Mouse (Mus musculus): ENCODE measurements around the gene Smim26. TPM values are rescaled to one million over a fixed set of nuclear protein-coding genes. Genes with fewer than 3 reads are reported as not detected.

Gene Smim26
- polyA plus RNA-seq, 1 experiment from 2014 or later: 68.3 TPM

GRCm38 (mm10) chr2:144638719-144639118 is 44.9 kb downstream of the Smim26 start:
- no peak overlapping the region for H3K9ac ChIP-seq
- no peak overlapping the region for H3K4me2 ChIP-seq
- no peak for ATAC-seq (ENCODE audit: low read depth)
- no peak overlapping the region for H3K27ac ChIP-seq (replicated peaks)
- 69% methylated on average over 4 of the region's 4 CpGs for WGBS
- H3K4me1 ChIP-seq (replicated peaks): peaks cover 18% of the 10 kb centered on the region
- H3K9me3 ChIP-seq: no peaks in the 10 kb centered on the region
- no peaks in the 10 kb centered on the region for H3K36me3 ChIP-seq
- H3K4me3 ChIP-seq: no peak overlapping the region
- H3K27me3 ChIP-seq: no peaks in the 10 kb centered on the region

- no peaks in the 10 kb centered on the region for H3K9me3 ChIP-seq
- no peak overlapping the region for H3K4me3 ChIP-seq
- ATAC-seq (ENCODE audit: low read depth): no peak
- no peaks in the 10 kb centered on the region for H3K36me3 ChIP-seq
- no peaks in the 10 kb centered on the region for H3K27me3 ChIP-seq
- H3K4me1 ChIP-seq (replicated peaks): peaks cover 6% of the 10 kb centered on the region; the same call in 1 of the 2 replicates
- 70% methylated on average over 7 of the region's 7 CpGs for WGBS
- no peak overlapping the region for H3K4me2 ChIP-seq
- H3K27ac ChIP-seq (replicated peaks): no peak overlapping the region
- H3K9ac ChIP-seq: no peak overlapping the region
Observed at GRCm38 (mm10) chr2:144640101-144640500, 46.2 kb downstream of the Smim26 start.

GRCm38 (mm10) chr2:144641991-144642390 is 48.1 kb downstream of the Smim26 start:
- no peak overlapping the region for H3K4me2 ChIP-seq
- H3K36me3 ChIP-seq: no peaks in the 10 kb centered on the region
- no peaks in the 10 kb centered on the region for H3K9me3 ChIP-seq
- no peak overlapping the region for H3K4me3 ChIP-seq
- peaks cover 5% of the 10 kb centered on the region for H3K4me1 ChIP-seq (replicated peaks)
- ATAC-seq (ENCODE audit: low read depth): no peak
- no peaks in the 10 kb centered on the region for H3K27me3 ChIP-seq
- no peak overlapping the region for H3K9ac ChIP-seq
- no peak overlapping the region for H3K27ac ChIP-seq (replicated peaks)
- WGBS: 92% methylated on average over 4 of the region's 4 CpGs

Small RNA genes within 50 kb of the gene (microRNA-seq; reads per million reads assigned to microRNA genes)
- not detected for gene Gm24823

Other genes with a start within 250 kb of the Smim26 start
- 27.5 and 31.1 TPM in 2 replicates for gene Kat14, start 225.1 kb upstream of the Smim26 start, polyA plus RNA-seq (2015; fragmentation: Nextera tagmentation; extraction: Ambion mirVana)
- gene Pet117, start 225.1 kb upstream of the Smim26 start, polyA plus RNA-seq (2015; fragmentation: Nextera tagmentation; extraction: Ambion mirVana): 2.4 and 6.1 TPM in 2 replicates
- gene Dzank1, start 66.6 kb upstream of the Smim26 start, polyA plus RNA-seq (2015; fragmentation: Nextera tagmentation; extraction: Ambion mirVana): 9.7 and 12.9 TPM in 2 replicates
- gene Polr3f, start 66.3 kb upstream of the Smim26 start, polyA plus RNA-seq (2015; fragmentation: Nextera tagmentation; extraction: Ambion mirVana): 27.4 and 28.4 TPM in 2 replicates
- gene Rbbp9, start 43.2 kb upstream of the Smim26 start, polyA plus RNA-seq (2015; fragmentation: Nextera tagmentation; extraction: Ambion mirVana): 62.1 and 64.9 TPM in 2 replicates
- 75.2 and 75.6 TPM in 2 replicates for gene Sec23b, start 37.8 kb upstream of the Smim26 start, polyA plus RNA-seq (2015; fragmentation: Nextera tagmentation; extraction: Ambion mirVana)
- 77.0 and 88.7 TPM in 2 replicates for gene Dtd1, start 5.8 kb downstream of the Smim26 start, polyA plus RNA-seq (2015; fragmentation: Nextera tagmentation; extraction: Ambion mirVana)
- gene Scp2d1, start 229.6 kb downstream of the Smim26 start, polyA plus RNA-seq (2015; fragmentation: Nextera tagmentation; extraction: Ambion mirVana): not detected in 2 replicates